Mouse (Mus musculus): ENCODE measurements at regions not wholly inside any gene's neighbourhood (a gene's known extent, or its start where the extent isn't known, plus 50 kb on each side); places are given as distances from the start of the nearest gene placed in this dataset.

- no peaks in the 10 kb centered on the region for H3K27me3 ChIP-seq (ENCODE audit: control insufficient read depth, insufficient read depth, low read length)
- no peak overlapping the region for H3K4me3 ChIP-seq (replicated peaks; ENCODE audit: insufficient read depth, low read depth, low read length)
- 64% methylated on average over 2 of the region's 2 CpGs for WGBS
- TF ChIP-seq POLR2A (IDR thresholded peaks at IDR 0.05; ENCODE audit: borderline replicate concordance, insufficient read depth, low read length), result no peak
- no peak for TF ChIP-seq CTCF (IDR thresholded peaks at IDR 0.05; ENCODE audit: borderline replicate concordance, insufficient read depth, low read depth, low read length)
- no peaks in the 10 kb centered on the region for H3K4me1 ChIP-seq (ENCODE audit: control insufficient read depth, insufficient read depth, low read length)
- no peak overlapping the region for H3K27ac ChIP-seq (ENCODE audit: insufficient read depth, low read length)
- DNase-seq, result no peak
Observed at GRCm38 (mm10) chr8:116177946-116178345, 326.8 kb upstream of the Dynlrb2 start.

DNA sequence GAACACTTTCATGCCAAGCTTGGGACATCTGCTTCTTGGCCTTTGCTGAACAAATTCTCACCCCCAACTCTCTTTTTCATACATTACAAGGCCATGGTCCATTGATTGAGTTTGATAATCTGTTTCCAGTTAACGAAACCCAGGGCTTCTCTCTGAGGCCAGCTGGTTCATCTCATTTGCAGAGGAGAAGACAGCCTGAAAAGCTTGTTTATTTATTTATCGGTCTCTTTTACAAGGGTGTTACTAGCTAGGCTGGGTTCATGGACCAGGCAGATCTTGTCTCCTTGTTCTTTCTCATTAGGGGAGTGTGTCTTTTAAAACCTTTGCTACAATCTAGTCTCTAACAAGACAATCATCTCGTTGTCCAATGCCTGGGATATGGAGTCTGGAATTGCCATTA lies 329.9 kb upstream of the Dynlrb2 start:
- Histone ChIP-seq H3K4me1 (ENCODE audit: control insufficient read depth, insufficient read depth, low read length) (no peaks in the 10 kb centered on the region), H3K27ac (ENCODE audit: insufficient read depth, low read length) (no peak overlapping the region), H3K4me3 (replicated peaks; ENCODE audit: insufficient read depth, low read depth, low read length) (no peak overlapping the region), H3K27me3 (ENCODE audit: control insufficient read depth, insufficient read depth, low read length) (no peaks in the 10 kb centered on the region)
- DNase-seq, result no peak
- TF ChIP-seq POLR2A (IDR thresholded peaks at IDR 0.05; ENCODE audit: borderline replicate concordance, insufficient read depth, low read length), result no peak
- no peak for TF ChIP-seq CTCF (IDR thresholded peaks at IDR 0.05; ENCODE audit: borderline replicate concordance, insufficient read depth, low read depth, low read length)
- 83% methylated on average over 3 of the region's 3 CpGs for WGBS

DNA sequence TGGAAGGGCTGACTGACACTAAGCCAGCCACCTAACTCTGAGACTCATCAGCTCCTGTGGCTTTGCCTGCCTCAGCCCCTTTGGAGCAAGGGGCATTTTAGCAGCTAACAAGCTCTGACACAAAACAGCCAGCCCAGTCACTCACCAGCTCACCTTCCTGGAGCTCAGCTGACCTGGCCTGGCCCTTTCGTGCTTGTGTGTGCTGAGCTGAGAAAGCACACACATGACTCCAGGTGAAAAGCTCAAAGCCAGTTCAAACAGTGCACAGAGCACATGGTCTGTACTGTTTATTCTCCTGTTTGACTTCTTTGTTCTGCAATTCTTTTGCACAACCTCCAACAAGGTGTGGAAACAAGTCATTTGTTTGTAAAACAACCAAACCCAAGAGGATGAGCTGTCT lies 330.8 kb upstream of the Dynlrb2 start:
- DNase-seq, result no peak
- Histone ChIP-seq H3K4me1 (ENCODE audit: control insufficient read depth, insufficient read depth, low read length) (no peaks in the 10 kb centered on the region), H3K27me3 (ENCODE audit: control insufficient read depth, insufficient read depth, low read length) (no peaks in the 10 kb centered on the region), H3K27ac (ENCODE audit: insufficient read depth, low read length) (no peak overlapping the region), H3K4me3 (replicated peaks; ENCODE audit: insufficient read depth, low read depth, low read length) (no peak overlapping the region)
- WGBS, result 90% methylated on average over 1 of the region's 1 CpGs
- TF ChIP-seq POLR2A (IDR thresholded peaks at IDR 0.05; ENCODE audit: borderline replicate concordance, insufficient read depth, low read length) (no peak), CTCF (IDR thresholded peaks at IDR 0.05; ENCODE audit: borderline replicate concordance, insufficient read depth, low read depth, low read length) (no peak)

GRCm38 (mm10) chr8:116167874-116168273 lies 336.9 kb upstream of the Dynlrb2 start:
- H3K4me3 ChIP-seq (replicated peaks; ENCODE audit: insufficient read depth, low read depth, low read length), result no peak overlapping the region
- 37% methylated on average over 4 of the region's 4 CpGs for WGBS
- H3K4me1 ChIP-seq (ENCODE audit: control insufficient read depth, insufficient read depth, low read length), result no peaks in the 10 kb centered on the region
- H3K27me3 ChIP-seq (ENCODE audit: control insufficient read depth, insufficient read depth, low read length), result no peaks in the 10 kb centered on the region; the same call in 1 of the 2 replicates
- no peak for DNase-seq
- no peak overlapping the region for H3K27ac ChIP-seq (ENCODE audit: insufficient read depth, low read length)
- TF ChIP-seq POLR2A (IDR thresholded peaks at IDR 0.05; ENCODE audit: borderline replicate concordance, insufficient read depth, low read length), result no peak
- no peak for TF ChIP-seq CTCF (IDR thresholded peaks at IDR 0.05; ENCODE audit: borderline replicate concordance, insufficient read depth, low read depth, low read length)

GRCm38 (mm10) chr8:116164989-116165299 lies 339.8 kb upstream of the Dynlrb2 start:
- Histone ChIP-seq H3K27ac (ENCODE audit: insufficient read depth, low read length) (no peak overlapping the region), H3K4me3 (replicated peaks; ENCODE audit: insufficient read depth, low read depth, low read length) (no peak overlapping the region), H3K4me1 (ENCODE audit: control insufficient read depth, insufficient read depth, low read length) (no peaks in the 10 kb centered on the region), H3K27me3 (ENCODE audit: control insufficient read depth, insufficient read depth, low read length) (no peaks in the 10 kb centered on the region; the same call in 1 of the 2 replicates)
- TF ChIP-seq CTCF (IDR thresholded peaks at IDR 0.05; ENCODE audit: borderline replicate concordance, insufficient read depth, low read depth, low read length) (no peak), POLR2A (IDR thresholded peaks at IDR 0.05; ENCODE audit: borderline replicate concordance, insufficient read depth, low read length) (no peak)
- WGBS, result 40% methylated on average over 8 of the region's 8 CpGs
- no peak for DNase-seq

DNA sequence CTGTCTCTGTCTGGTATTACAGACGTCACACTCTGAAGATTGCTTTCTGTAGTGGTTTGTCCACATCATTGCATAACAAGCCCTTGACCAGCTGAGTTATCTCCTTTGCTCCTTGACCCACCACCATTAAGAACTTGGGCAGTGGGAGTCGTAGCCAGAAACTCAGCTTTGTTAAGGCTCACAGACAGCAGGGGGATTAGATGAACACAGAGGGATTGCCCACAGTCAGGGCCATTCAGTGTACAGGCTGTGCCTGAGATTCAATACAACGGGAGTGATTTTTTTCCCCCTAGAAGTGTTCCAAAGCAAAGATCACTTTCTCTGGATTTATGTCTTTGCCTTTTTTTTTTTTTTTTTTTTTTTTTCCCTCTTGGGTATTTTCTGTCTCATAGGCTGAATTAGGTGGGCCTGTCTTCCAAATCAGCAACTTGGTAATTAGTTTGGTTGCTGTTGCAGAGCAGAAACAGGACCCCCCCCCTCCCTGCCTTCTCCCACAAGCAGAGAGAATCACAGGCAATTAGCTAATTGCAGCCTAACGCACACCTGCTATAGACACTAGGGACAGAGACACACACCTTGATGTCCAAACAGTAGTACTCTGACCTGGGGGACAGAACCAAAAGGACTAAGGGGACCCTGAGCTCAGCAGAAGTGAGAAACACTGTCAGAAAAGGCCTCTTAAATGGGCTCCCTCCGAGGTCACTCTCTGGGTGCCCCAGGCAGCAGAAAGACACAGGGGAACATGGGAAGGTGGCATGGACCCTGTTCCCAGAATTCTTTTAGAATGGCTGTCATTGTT lies 340.4 kb upstream of the Dynlrb2 start:
- 81% methylated on average over 5 of the region's 5 CpGs for WGBS
- Histone ChIP-seq H3K4me3 (replicated peaks; ENCODE audit: insufficient read depth, low read depth, low read length) (no peak overlapping the region), H3K27ac (ENCODE audit: insufficient read depth, low read length) (no peak overlapping the region), H3K4me1 (ENCODE audit: control insufficient read depth, insufficient read depth, low read length) (no peaks in the 10 kb centered on the region), H3K27me3 (ENCODE audit: control insufficient read depth, insufficient read depth, low read length) (no peaks in the 10 kb centered on the region; the same call in 1 of the 2 replicates)
- DNase-seq, result no peak
- TF ChIP-seq CTCF (IDR thresholded peaks at IDR 0.05; ENCODE audit: borderline replicate concordance, insufficient read depth, low read depth, low read length), result no peak
- TF ChIP-seq POLR2A (IDR thresholded peaks at IDR 0.05; ENCODE audit: borderline replicate concordance, insufficient read depth, low read length), result no peak

DNA sequence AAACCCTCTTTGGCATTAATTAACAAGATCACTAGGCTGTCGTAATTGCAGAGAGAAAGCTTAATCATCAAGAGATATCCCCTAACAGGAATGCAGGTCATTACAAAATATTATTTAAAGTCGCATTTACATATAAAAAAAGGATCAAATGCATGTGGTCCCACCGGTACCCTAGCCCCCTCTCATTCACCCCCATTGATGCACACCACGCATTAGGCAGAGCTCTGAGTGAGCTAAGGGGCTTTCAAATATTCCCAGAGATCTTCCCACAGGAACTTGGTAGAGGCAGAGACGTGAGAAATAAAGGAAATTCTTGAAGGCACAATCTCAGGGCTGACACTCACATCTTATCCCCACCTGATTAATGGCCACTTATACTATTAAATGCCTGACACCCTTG lies 343.8 kb upstream of the Dynlrb2 start:
- TF ChIP-seq POLR2A (IDR thresholded peaks at IDR 0.05; ENCODE audit: borderline replicate concordance, insufficient read depth, low read length) (no peak), CTCF (IDR thresholded peaks at IDR 0.05; ENCODE audit: borderline replicate concordance, insufficient read depth, low read depth, low read length) (no peak)
- 88% methylated on average over 5 of the region's 5 CpGs for WGBS
- DNase-seq, result no peak
- no peaks in the 10 kb centered on the region for H3K4me1 ChIP-seq (ENCODE audit: control insufficient read depth, insufficient read depth, low read length)
- H3K27me3 ChIP-seq (ENCODE audit: control insufficient read depth, insufficient read depth, low read length), result no peaks in the 10 kb centered on the region; the same call in 1 of the 2 replicates
- no peak overlapping the region for H3K27ac ChIP-seq (ENCODE audit: insufficient read depth, low read length)
- H3K4me3 ChIP-seq (replicated peaks; ENCODE audit: insufficient read depth, low read depth, low read length), result no peak overlapping the region

Measured in cerebellum, adult 2 months (tissue).